ENCODE assay signal across 8 mouse cellular contexts in the genomic region with DNA sequence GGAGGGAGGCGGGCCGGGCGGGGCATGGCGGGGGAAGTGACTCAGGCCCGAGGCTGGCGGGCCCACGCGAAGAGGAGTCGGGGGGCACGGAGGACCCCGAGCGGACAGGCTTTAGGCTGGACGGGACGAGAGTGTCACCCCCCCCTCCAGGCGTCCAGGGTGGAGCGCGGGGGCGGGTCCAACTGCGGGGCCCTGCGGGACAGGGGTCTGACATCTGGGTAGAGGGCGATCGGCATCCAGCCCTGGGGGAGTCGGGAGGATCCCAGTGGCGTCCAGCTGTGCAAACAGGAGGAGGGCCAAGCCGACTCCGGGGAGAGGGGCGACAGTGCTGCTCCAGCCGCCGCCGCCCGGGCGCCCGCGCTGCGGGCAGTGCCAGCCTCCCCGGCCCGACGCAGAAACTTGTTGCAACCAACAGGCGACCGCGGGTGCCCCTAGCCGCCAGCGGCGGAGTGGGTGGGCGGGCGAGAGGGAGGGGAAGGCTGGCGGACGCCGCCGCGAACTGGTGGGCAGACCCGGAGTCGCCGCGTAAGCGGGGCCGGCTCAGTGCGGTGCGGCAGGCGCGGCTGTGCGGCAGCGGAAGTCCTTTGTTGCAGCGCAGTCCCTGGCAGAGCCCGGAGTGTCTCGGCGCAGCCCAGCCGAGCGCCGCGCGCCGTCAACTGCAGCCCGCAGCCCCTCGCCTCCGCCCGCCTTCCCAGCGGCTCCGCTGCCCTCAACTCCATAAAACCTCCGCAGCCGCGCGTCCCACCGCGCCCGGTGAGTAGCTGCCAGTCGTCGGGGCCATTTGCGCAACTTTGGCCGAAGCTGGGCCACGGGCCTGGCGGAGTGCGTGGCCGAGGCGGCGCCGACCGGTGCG. TPM values are rescaled to one million over a fixed set of nuclear protein-coding genes. Genes with fewer than 3 reads are reported as not detected.
A peak's percentile ranks its signal among the peaks of the same experiment; 100 is the strongest.
DNase-seq lines count a peak whose midpoint lies in the region; ATAC-seq and TF ChIP-seq lines count a peak whose summit lies in the region.

A gene (plus strand): TSS at position 289 of the 853 bp plus-strand sequence.

- H3K4me1 ChIP-seq in MEL (ENCODE audit: control insufficient read depth in 1 of 2, insufficient read depth in 2 of 2, low read length in 2 of 2) = peaks cover 25 to 42% of the 10 kb centered on the region in 2 experiments
- H3K4me1 ChIP-seq in hindbrain, embryonic 10.5 days (replicated peaks) = peaks cover 75% of the 10 kb centered on the region

- no peak for TF ChIP-seq CTCF in MEL (IDR thresholded peaks at IDR 0.05 in 2 of 3, conservative IDR thresholded peaks at IDR 0.05 in 1 of 3; ENCODE audit: control insufficient read depth in 1 of 3, insufficient read depth in 1 of 3, low read depth in 2 of 3, low read length in 3 of 3, poor library complexity in 1 of 3, severe bottlenecking in 1 of 3)

- peak within 1 kb of the TSS; percentile 100 for H3K9ac ChIP-seq in MEL (ENCODE audit: control insufficient read depth, low read depth, low read length, poor library complexity, severe bottlenecking)

- peak; percentile 80 for DNase-seq in MEL (ENCODE audit: low read depth, low spot score)
- DNase-seq in cerebellum, adult 8-10 months = peak; percentile 80
- DNase-seq in hindbrain, embryonic 10.5 days (ENCODE audit: low spot score) = peak; percentile 86
- DNase-seq in layer of hippocampus, postnatal 14 days (ENCODE audit: low spot score in 2 of 2) = peak; percentile 81 to 85
- peak; percentile 82 for DNase-seq in lung, postnatal 14 days
- peak; percentile 87 for DNase-seq in ovary, postnatal 36 days (ENCODE audit: low spot score)
- peak; percentile 86 for DNase-seq in thymus, postnatal 25 days

- no peak for TF ChIP-seq RAD21 in MEL (IDR thresholded peaks at IDR 0.05; ENCODE audit: low read depth, low read length)

- under 1% methylated on average over 98 of the region's 99 CpGs for WGBS in hindbrain, embryonic 10.5 days

- H3K4me3 ChIP-seq in MEL (ENCODE audit: control insufficient read depth in 1 of 2, insufficient read depth in 1 of 2, low read depth in 2 of 2, low read length in 2 of 2) = peak within 1 kb of the TSS; percentile 87 to 94
- H3K4me3 ChIP-seq in hindbrain, embryonic 10.5 days = peak within 1 kb of the TSS; percentile 93

- TF ChIP-seq POLR2A in MEL (IDR thresholded peaks at IDR 0.05; ENCODE audit: control insufficient read depth in 1 of 2, insufficient read depth in 1 of 2, low read depth in 1 of 2, low read length in 2 of 2, poor library complexity in 1 of 2) = peak; percentile 40 to 41; a peak in 2 of 4 replicates

- ATAC-seq in frontal cortex, adult (ENCODE audit: low TSS enrichment) = peak; percentile 42

- no peaks in the 10 kb centered on the region for H3K27me3 ChIP-seq in MEL (ENCODE audit: control insufficient read depth in 1 of 2, insufficient read depth in 2 of 2, low read length in 2 of 2)
- H3K27me3 ChIP-seq in hindbrain, embryonic 10.5 days (ENCODE audit: insufficient read depth, poor library complexity, severe bottlenecking) = no peaks in the 10 kb centered on the region

- peak within 1 kb of the TSS; percentile 97 for H3K27ac ChIP-seq in MEL (ENCODE audit: control insufficient read depth, low read depth, low read length)
- peak within 1 kb of the TSS; percentile 100 for H3K27ac ChIP-seq in hindbrain, embryonic 10.5 days

- no peak for TF ChIP-seq EP300 in MEL (IDR thresholded peaks at IDR 0.05; ENCODE audit: low read depth in 1 of 2, low read length in 2 of 2)

- H3K36me3 ChIP-seq in MEL (ENCODE audit: control insufficient read depth in 1 of 2, insufficient read depth in 2 of 2, low read length in 2 of 2) = peaks cover 0 to 49% of the 10 kb centered on the region in 2 experiments; a peak in 2 of 4 replicates
- no peaks in the 10 kb centered on the region; the same call in 1 of the 2 replicates for H3K36me3 ChIP-seq in hindbrain, embryonic 10.5 days

- H3K79me2 ChIP-seq in MEL (ENCODE audit: control insufficient read depth, insufficient read depth, low read length, poor library complexity) = peaks cover 87% of the 10 kb centered on the region

- H3K9me3 ChIP-seq in MEL (replicated peaks; ENCODE audit: insufficient read depth, low read length) = no peaks in the 10 kb centered on the region
- H3K9me3 ChIP-seq in hindbrain, embryonic 10.5 days = no peaks in the 10 kb centered on the region

TF ChIP-seq in MEL, 35 proteins besides CTCF, POLR2A, EP300 and RAD21:
- TF ChIP-seq SIN3A (IDR thresholded peaks at IDR 0.05; ENCODE audit: low read length) (peak; percentile 65; the same call in 1 of the 2 replicates), CHD1 (IDR thresholded peaks at IDR 0.05; ENCODE audit: low read depth, low read length) (peak; percentile 76; the same call in 1 of the 2 replicates), UBTF (IDR thresholded peaks at IDR 0.05; ENCODE audit: borderline replicate concordance, insufficient read depth, low read depth, low read length) (peak; percentile 80; the same call in 1 of the 2 replicates), ZC3H11A (IDR thresholded peaks at IDR 0.05; ENCODE audit: low read depth, low read length) (no peak), POLR2AphosphoS2 (IDR thresholded peaks at IDR 0.05; ENCODE audit: low read length) (peak; percentile 82; the same call in 1 of the 2 replicates), USF2 (IDR thresholded peaks at IDR 0.05; ENCODE audit: borderline replicate concordance in 1 of 2, insufficient read depth in 1 of 2, low read depth in 1 of 2, low read length in 2 of 2) (no peak), ETS1 (IDR thresholded peaks at IDR 0.05; ENCODE audit: low read depth, low read length) (0 out of 2 replicates have a peak, but pooled peaks have one; percentile 15), MXI1 (IDR thresholded peaks at IDR 0.05; ENCODE audit: low read depth, low read length) (0 out of 2 replicates have a peak, but pooled peaks have one; percentile 36), ZMIZ1 (IDR thresholded peaks at IDR 0.05; ENCODE audit: low read depth, low read length) (peak; percentile 51), POLR2AphosphoS5 (IDR thresholded peaks at IDR 0.05; ENCODE audit: borderline replicate concordance, low read depth, low read length) (peak; percentile 58; the same call in 1 of the 2 replicates), MAZ (IDR thresholded peaks at IDR 0.05; ENCODE audit: low read depth, low read length) (0 out of 2 replicates have a peak, but pooled peaks have one; percentile 61), TCF12 (IDR thresholded peaks at IDR 0.05; ENCODE audit: low read depth, low read length) (peak; percentile 6; the same call in 1 of the 2 replicates), MAFK (IDR thresholded peaks at IDR 0.05; ENCODE audit: borderline replicate concordance, low read depth, low read length) (no peak), TAL1 (IDR thresholded peaks at IDR 0.05; ENCODE audit: low read length) (no peak; the same call in 1 of the 2 replicates), NELFE (IDR thresholded peaks at IDR 0.05; ENCODE audit: low read depth, low read length) (peak; percentile 24; the same call in 1 of the 2 replicates)

RNA-seq across cellular contexts. Expression of the gene that starts here (rescaled TPM):
- total RNA-seq in MEL (2012; rRNA removed) = 6.3 and 7.0 TPM in 2 replicates
- 1 to 10 TPM in 1 of 2 experiments, not detected in 1; 5.1 TPM for polyA plus RNA-seq in MEL (2012; ENCODE audit: insufficient read depth in 1 of 2, insufficient read length in 2 of 2, low read depth in 1 of 2, low replicate concordance in 2 of 2, missing spikeins in 1 of 2)
- polyA plus RNA-seq in hindbrain, embryonic 10.5 days (2016; fragmentation: Nextera tagmentation; extraction: Ambion mirVana) = 5.6 and 7.9 TPM in 2 replicates
- total RNA-seq in layer of hippocampus, postnatal 14 days (2021) = 1 to 10 TPM; 7.0 TPM

Comparison
In these comparisons a context has a peak if more than half of its experiments do, and no peak if none do; other contexts are left out.
1. Peak in every context shown above with its lines: DNase-seq, ATAC-seq, H3K4me3 ChIP-seq and H3K27ac ChIP-seq.